Comparison of ENCODE assay signal across 1 mouse cellular context in genomic region chr10:128493695-128494666, GRCm38 (mm10).
TF ChIP-seq lines count a peak whose summit lies in the region.

TSS of gene Myl6 (minus strand) at chr10:128494145.

TF ChIP-seq in MEL, 35 proteins besides CTCF, POLR2A, EP300 and RAD21 (continued from another document):
- TF ChIP-seq UBTF (IDR thresholded peaks at IDR 0.05; ENCODE audit: borderline replicate concordance, insufficient read depth, low read depth, low read length) (no peak), NELFE (IDR thresholded peaks at IDR 0.05; ENCODE audit: low read depth, low read length) (peak; percentile 97), USF2 (IDR thresholded peaks at IDR 0.05; ENCODE audit: borderline replicate concordance in 1 of 2, insufficient read depth in 1 of 2, low read depth in 1 of 2, low read length in 2 of 2) (no peak), MXI1 (IDR thresholded peaks at IDR 0.05; ENCODE audit: low read depth, low read length) (peak; percentile 78), TBP (IDR thresholded peaks at IDR 0.05; ENCODE audit: low read depth, low read length) (peak; percentile 77)
